Mouse (Mus musculus): ENCODE data around the gene Fmnl1.
"Not testable (repeated sequence)": the region's sequence is repeated elsewhere in the genome, so short reads cannot be mapped to it uniquely, and the experiment has no call there.

Fmnl1 gene

GRCm38 (mm10) chr11:103221437-103221836, 50.5 kb downstream of the Fmnl1 start:
- DNase-seq (ENCODE audit: low spot score in 2 of 2): no peak

GRCm38 (mm10) chr11:103222718-103223117, 51.8 kb downstream of the Fmnl1 start:
- not testable (repeated sequence) for DNase-seq (ENCODE audit: low spot score in 2 of 2)

- DNase-seq (ENCODE audit: low spot score in 2 of 2): no peak
These were observed 52.5 kb downstream of the Fmnl1 start for GRCm38 (mm10) chr11:103223444-103223843.

- no peak for DNase-seq (ENCODE audit: low spot score in 2 of 2)
These were observed 53.1 kb downstream of the Fmnl1 start for GRCm38 (mm10) chr11:103223951-103224456.

- no peak for DNase-seq (ENCODE audit: low spot score in 2 of 2)
These were observed 58.7 kb downstream of the Fmnl1 start for GRCm38 (mm10) chr11:103229608-103230007.

GRCm38 (mm10) chr11:103230626-103231025, 59.7 kb downstream of the Fmnl1 start:
- DNase-seq (ENCODE audit: low spot score in 2 of 2): no peak

GRCm38 (mm10) chr11:103231367-103231766, 60.5 kb downstream of the Fmnl1 start:
- no peak for DNase-seq (ENCODE audit: low spot score in 2 of 2)

- DNase-seq (ENCODE audit: low spot score in 2 of 2): peak; percentile 68 to 77
These were observed 62.1 kb downstream of the Fmnl1 start for GRCm38 (mm10) chr11:103232966-103233365.

GRCm38 (mm10) chr11:103234447-103234846, 63.5 kb downstream of the Fmnl1 start:
- DNase-seq (ENCODE audit: low spot score in 2 of 2): no peak

- no peak for DNase-seq (ENCODE audit: low spot score in 2 of 2)
These were observed 64.8 kb downstream of the Fmnl1 start for GRCm38 (mm10) chr11:103235702-103236101.

- no peak for DNase-seq (ENCODE audit: low spot score in 2 of 2)
These were observed 65.5 kb downstream of the Fmnl1 start for GRCm38 (mm10) chr11:103236431-103236830.

GRCm38 (mm10) chr11:103236903-103237302, 66.0 kb downstream of the Fmnl1 start:
- no peak for DNase-seq (ENCODE audit: low spot score in 2 of 2)

GRCm38 (mm10) chr11:103237757-103238156, 66.8 kb downstream of the Fmnl1 start:
- no peak for DNase-seq (ENCODE audit: low spot score in 2 of 2)

- no peak for DNase-seq (ENCODE audit: low spot score in 2 of 2)
These were observed 69.8 kb downstream of the Fmnl1 start for GRCm38 (mm10) chr11:103240740-103241139.

- no peak for DNase-seq (ENCODE audit: low spot score in 2 of 2)
These were observed 73.9 kb downstream of the Fmnl1 start for GRCm38 (mm10) chr11:103244856-103245255.

GRCm38 (mm10) chr11:103246081-103246730, 75.3 kb downstream of the Fmnl1 start:
- DNase-seq (ENCODE audit: low spot score in 2 of 2): no peak

- no peak for DNase-seq (ENCODE audit: low spot score in 2 of 2)
These were observed 75.9 kb downstream of the Fmnl1 start for GRCm38 (mm10) chr11:103246731-103247290.

- peak; percentile 45 to 66 for DNase-seq (ENCODE audit: low spot score in 2 of 2)
These were observed 76.7 kb downstream of the Fmnl1 start for GRCm38 (mm10) chr11:103247504-103248177.
